Mouse (Mus musculus) ES-E14 (cell line): ENCODE measurements around the gene Wnt1. TPM values are rescaled to one million over a fixed set of nuclear protein-coding genes. Genes with fewer than 3 reads are reported as not detected.

Experiments used
- DNase-seq: peaks from one replicate; pipeline ENCODE4 v3.0.0-alpha.2; 2013; ENCODE audit warnings: low read depth, low spot score
- H3K27ac ChIP-seq: 2 replicates; pipeline ENCODE4 v1.5.1; 2012; ENCODE audit warnings: low read depth, mild to moderate bottlenecking, low read length, moderate library complexity, mixed read lengths; ENCODE audit not compliant: poor library complexity, insufficient read depth, severe bottlenecking
- H3K36me3 ChIP-seq: 2 replicates; pipeline ENCODE4 v1.6.1; 2012; ENCODE audit warnings: mild to moderate bottlenecking, low read length, moderate library complexity, mixed read lengths; ENCODE audit not compliant: control insufficient read depth, poor library complexity, insufficient read depth, severe bottlenecking
- H3K4me1 ChIP-seq, 2 experiments: fragments of 150-350 bp in 1 of 2; sonication (generic) in 1 of 2; 2 replicates each; pipeline ENCODE4 v1.6.1; 2012; ENCODE audit warnings: low read length in 2 of 2, mild to moderate bottlenecking in 1 of 2, mixed read lengths in 1 of 2; ENCODE audit not compliant: control insufficient read depth in 2 of 2, insufficient read depth in 2 of 2, poor library complexity in 1 of 2
- H3K4me3 ChIP-seq, 2 experiments: fragments of 150-350 bp in 1 of 2; sonication (generic) in 1 of 2; 2 replicates each; pipeline ENCODE4 v1.5.1; 2012; ENCODE audit warnings: low read length in 2 of 2, low read depth in 1 of 2, mild to moderate bottlenecking in 1 of 2, mixed read lengths in 1 of 2; ENCODE audit not compliant: insufficient read depth in 1 of 2, poor library complexity in 1 of 2, severe bottlenecking in 1 of 2
- H3K9ac ChIP-seq: 2 replicates; pipeline ENCODE4 v1.6.1; 2012; ENCODE audit warnings: low read depth, mild to moderate bottlenecking, low read length, mixed read lengths; ENCODE audit not compliant: poor library complexity, insufficient read depth, severe bottlenecking
- H3K9me3 ChIP-seq: fragments of 150-350 bp; sonication (generic); 2 replicates; pipeline ENCODE4 v1.6.1; 2012; ENCODE audit warnings: low read depth, mild to moderate bottlenecking, low read length; ENCODE audit not compliant: control insufficient read depth, insufficient read depth
- CHD2 ChIP-seq: IDR thresholded peaks from 2 replicates; pipeline ENCODE4 v1.6.1; 2014; ENCODE audit warnings: mild to moderate bottlenecking, low read depth, low read length, inconsistent platforms
- HCFC1 ChIP-seq: IDR thresholded peaks from 2 replicates; pipeline ENCODE4 v1.6.1; 2012; ENCODE audit warnings: low read length, inconsistent platforms, borderline replicate concordance; ENCODE audit not compliant: insufficient read depth
- MAFK ChIP-seq: IDR thresholded peaks from 2 replicates; pipeline ENCODE4 v1.6.1; 2014; ENCODE audit warnings: mild to moderate bottlenecking, low read depth, low read length, inconsistent platforms; ENCODE audit not compliant: insufficient read depth
- ZC3H11A ChIP-seq: IDR thresholded peaks from 2 replicates; pipeline ENCODE4 v1.6.1; 2012; ENCODE audit warnings: low read depth, mild to moderate bottlenecking, inconsistent platforms, low read length, borderline replicate concordance
- ZNF384 ChIP-seq: IDR thresholded peaks from 2 replicates; pipeline ENCODE4 v1.6.1; 2012; ENCODE audit warnings: low read depth, low read length, inconsistent platforms
- in situ Hi-C, 2 experiments: fragments of 600-800 bp; cut with MboI; formaldehyde crosslinking; loops; one replicate each; pipeline ENCODE4 v1.15.1; 2025; ENCODE audit warnings: low sequenced_read_pairs in 2 of 2, inconsistent platforms in 1 of 2; ENCODE audit not compliant: unreplicated experiment in 2 of 2
- total RNA-seq: library from RNA; depleted of rRNA; stranded (reverse); fragments of 300-350 nt; gene quantifications from 2 replicates; pipeline ENCODE4 v1.2.3, GENCODE M21; 2012

The Wnt1 gene
- total RNA-seq, 1 experiment: not detected

GRCm38 (mm10) chr15:98802926-98803325 is 13.3 kb downstream of the Wnt1 start:
- H3K9ac ChIP-seq: no peak overlapping the region
- H3K36me3 ChIP-seq: no peaks in the 10 kb centered on the region
- no peak overlapping the region for H3K27ac ChIP-seq
- no peak overlapping the region for H3K4me3 ChIP-seq
- H3K9me3 ChIP-seq: no peaks in the 10 kb centered on the region
- in situ Hi-C loops: no loop called here
- no peak for DNase-seq
- peaks cover 0 to 13% of the 10 kb centered on the region in 2 experiments; a peak in 2 of 4 replicates for H3K4me1 ChIP-seq
- TF ChIP-seq CHD2 (no peak), ZC3H11A (no peak), HCFC1 (no peak), ZNF384 (no peak), MAFK (no peak)

GRCm38 (mm10) chr15:98804054-98804453 is 14.4 kb downstream of the Wnt1 start:
- H3K9me3 ChIP-seq: no peaks in the 10 kb centered on the region
- H3K36me3 ChIP-seq: no peaks in the 10 kb centered on the region
- in situ Hi-C loops: no loop called here
- TF ChIP-seq HCFC1 (no peak), ZNF384 (no peak), ZC3H11A (no peak), MAFK (no peak), CHD2 (no peak)
- H3K9ac ChIP-seq: no peak overlapping the region
- DNase-seq: no peak
- no peak overlapping the region for H3K4me3 ChIP-seq
- H3K4me1 ChIP-seq: peaks cover 0 to 14% of the 10 kb centered on the region in 2 experiments; a peak in 2 of 4 replicates
- no peak overlapping the region for H3K27ac ChIP-seq

- H3K4me1 ChIP-seq: peaks cover 0 to 14% of the 10 kb centered on the region in 2 experiments; a peak in 2 of 4 replicates
- H3K4me3 ChIP-seq: peak overlapping the region; percentile 45 to 47
- H3K9me3 ChIP-seq: no peaks in the 10 kb centered on the region
- H3K9ac ChIP-seq: peak overlapping the region; percentile 37
- TF ChIP-seq MAFK: no peak
- no peak for TF ChIP-seq HCFC1
- no peak for TF ChIP-seq ZNF384
- TF ChIP-seq CHD2: no peak
- no peak for TF ChIP-seq ZC3H11A
- no peak overlapping the region for H3K27ac ChIP-seq
- no peak for DNase-seq
- no peaks in the 10 kb centered on the region for H3K36me3 ChIP-seq
- in situ Hi-C loops: no loop called here
Measured at GRCm38 (mm10) chr15:98805324-98806040, 15.8 kb downstream of the Wnt1 start.

- H3K9me3 ChIP-seq: no peaks in the 10 kb centered on the region
- H3K9ac ChIP-seq: no peak overlapping the region
- peaks cover 0 to 14% of the 10 kb centered on the region in 2 experiments; a peak in 2 of 4 replicates for H3K4me1 ChIP-seq
Measured at GRCm38 (mm10) chr15:98806071-98806808, 16.6 kb downstream of the Wnt1 start.

More at GRCm38 (mm10) chr15:98806071-98806808, 16.6 kb downstream of the Wnt1 start:
- in situ Hi-C loops: no loop called here
- peak overlapping the region; percentile 46 to 56 for H3K4me3 ChIP-seq
- no peak overlapping the region for H3K27ac ChIP-seq
- TF ChIP-seq ZC3H11A: no peak
- no peak for TF ChIP-seq HCFC1
- TF ChIP-seq CHD2: no peak
- TF ChIP-seq ZNF384: no peak
- TF ChIP-seq MAFK: no peak
- H3K36me3 ChIP-seq: no peaks in the 10 kb centered on the region
- no peak for DNase-seq
